Mouse (Mus musculus): ENCODE results near the gene Fam166a.

Gene Fam166a

DNA sequence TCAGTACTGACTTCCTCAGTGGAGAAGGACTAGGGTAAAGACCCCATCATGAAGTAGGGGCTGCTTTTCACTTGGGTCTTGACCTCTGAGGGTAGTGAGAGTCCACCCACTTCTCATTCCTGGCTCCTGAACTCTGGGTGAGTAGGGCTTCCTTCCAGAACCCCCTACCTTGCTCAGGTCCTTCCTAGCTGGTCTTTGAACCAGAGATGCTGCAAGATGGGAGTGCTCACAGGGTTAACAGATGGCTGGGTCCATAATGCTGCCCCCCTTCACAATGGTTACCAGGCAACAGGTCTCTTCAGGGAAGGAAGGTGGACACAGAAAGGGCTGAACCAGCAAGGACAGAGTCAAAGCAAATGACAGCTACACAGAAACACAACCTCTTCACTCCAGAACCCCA lies at the start of gene Fam166a:
Gene Fam166a, plus strand, starts transcription at position 301 of the 400 bp plus-strand sequence.
- DNase-seq (ENCODE audit: extremely low read depth, insufficient read length, low spot score) = no peak

DNA sequence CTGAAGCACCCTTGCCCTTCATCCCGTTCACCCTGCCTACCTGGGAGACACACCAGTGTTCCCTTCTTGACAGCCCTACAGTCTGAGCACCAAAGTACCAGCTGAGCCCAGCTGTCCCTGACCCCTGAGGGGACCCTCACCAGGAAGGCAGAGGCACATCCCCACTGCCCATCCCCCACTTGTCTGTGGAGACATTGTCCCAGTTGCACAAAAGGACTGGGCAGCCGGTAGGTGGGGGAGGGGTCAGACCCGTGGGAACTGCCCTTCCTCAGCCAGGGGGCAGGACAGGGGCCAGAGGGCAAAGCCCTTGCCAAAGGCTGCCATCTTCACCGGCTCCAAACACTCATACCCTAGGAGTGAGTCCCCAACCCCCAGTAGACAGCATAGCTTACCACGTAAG lies 48.8 kb upstream of the Fam166a start:
- no peak for DNase-seq (ENCODE audit: extremely low read depth, insufficient read length, low spot score)

DNA sequence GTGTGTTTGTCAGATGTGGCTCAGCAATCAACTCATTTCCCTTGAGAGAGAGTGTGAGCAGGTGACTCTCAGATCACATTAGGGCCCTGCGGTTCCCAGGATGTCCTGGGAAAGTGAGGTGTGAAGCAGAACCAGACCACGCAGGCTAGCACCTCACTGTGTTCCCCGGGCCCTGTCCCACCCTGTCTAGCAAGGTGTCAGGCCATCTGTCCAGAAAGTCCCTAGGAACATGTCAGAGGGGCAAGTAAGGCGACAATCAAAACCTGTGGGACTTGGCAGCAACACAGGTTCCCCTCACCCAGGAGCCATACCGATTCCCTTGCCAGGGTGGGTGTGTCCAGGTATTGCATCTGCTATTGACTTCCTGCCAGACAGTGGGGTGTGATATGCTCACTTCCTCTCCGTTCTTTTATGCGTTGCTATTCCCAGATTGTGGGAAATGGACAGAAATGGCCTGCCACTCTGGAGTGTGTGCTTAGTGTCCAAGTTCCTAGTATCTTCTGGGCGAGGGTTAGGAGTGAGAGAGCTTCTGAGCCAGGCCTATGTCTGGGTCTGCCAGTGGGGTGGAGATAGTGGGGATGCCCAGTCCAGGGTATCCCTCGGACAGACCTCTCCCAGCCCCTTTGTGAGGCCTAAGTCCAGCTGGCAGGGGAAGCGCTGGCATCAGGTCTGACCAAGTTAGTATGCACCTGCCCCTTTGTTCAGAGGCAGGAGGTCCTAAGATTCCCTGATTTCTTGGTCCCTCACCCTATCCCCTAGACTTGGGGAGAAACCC lies 48.0 kb upstream of the Fam166a start:
- no peak for DNase-seq (ENCODE audit: extremely low read depth, insufficient read length, low spot score)

DNA sequence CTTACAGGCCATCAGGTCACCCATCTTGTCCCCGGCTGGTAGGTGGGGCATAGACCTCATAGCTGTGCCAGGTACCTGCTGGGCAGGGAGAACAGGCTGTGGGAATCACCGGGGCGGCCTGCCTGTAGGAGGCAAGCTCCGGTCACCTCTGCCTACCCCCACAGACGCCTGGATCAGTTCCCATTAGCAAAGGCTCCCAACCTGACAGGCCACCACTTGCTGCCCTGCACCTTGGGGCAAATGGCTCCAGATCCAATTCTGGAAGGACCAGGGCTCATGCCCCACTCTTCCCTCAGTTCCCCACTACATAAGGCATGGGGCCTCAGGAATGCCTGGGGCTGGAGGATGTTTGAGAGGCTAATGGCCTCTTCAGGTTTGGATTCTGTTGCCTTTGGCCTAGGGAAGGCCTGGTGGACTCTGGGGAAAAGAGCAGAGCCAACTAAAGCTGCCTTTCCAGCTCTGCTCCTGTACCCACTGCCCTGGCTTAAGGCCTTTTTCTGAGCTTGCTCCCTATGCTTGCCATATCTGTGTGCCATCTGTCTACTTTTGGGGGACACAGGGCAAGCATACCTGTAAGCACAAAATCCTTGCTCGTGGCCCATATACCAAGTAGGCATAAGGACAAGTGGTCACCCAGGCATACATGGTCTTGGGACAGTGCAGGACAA lies 47.3 kb upstream of the Fam166a start:
- no peak for DNase-seq (ENCODE audit: extremely low read depth, insufficient read length, low spot score)

DNA sequence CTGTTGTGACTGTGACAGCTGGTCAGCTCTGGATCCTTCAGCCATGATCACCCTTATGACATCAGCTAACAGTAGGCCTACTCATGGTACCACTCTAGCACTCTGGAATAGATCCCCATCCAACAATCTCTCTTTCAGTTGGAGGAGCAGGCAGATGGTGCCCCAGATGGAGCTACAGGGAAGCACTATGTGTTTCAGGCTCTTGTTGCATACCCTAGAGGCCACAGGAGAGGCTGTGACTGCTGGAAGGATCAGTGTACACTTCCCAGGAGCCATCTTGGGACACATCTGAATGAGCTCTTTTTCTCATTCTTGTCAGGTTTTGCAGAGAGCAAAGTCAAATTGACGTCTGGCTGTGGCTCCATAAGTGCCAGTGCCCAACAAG lies 46.8 kb upstream of the Fam166a start:
- no peak for DNase-seq (ENCODE audit: extremely low read depth, insufficient read length, low spot score)

DNA sequence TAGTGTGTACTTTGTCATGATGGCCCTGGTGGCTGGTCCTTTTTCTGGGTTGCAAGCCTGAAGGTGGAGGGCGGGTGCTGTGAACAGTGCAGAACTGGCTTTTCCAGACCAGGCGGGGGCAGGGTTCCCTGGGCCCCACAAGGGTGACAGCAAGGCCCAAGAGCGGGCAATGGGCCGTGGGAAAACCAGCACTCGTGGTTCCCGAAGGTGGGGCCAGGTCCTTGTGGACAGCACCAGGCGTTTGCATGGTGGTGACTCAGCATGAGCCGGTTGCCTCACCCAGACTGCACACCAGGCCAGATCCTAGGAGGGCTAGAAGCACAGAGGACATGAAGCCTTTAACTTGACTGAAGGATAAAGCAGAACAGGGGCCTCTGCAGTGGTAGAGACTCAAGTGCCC lies 45.9 kb upstream of the Fam166a start:
- DNase-seq (ENCODE audit: extremely low read depth, insufficient read length, low spot score) = peak; percentile 80

DNA sequence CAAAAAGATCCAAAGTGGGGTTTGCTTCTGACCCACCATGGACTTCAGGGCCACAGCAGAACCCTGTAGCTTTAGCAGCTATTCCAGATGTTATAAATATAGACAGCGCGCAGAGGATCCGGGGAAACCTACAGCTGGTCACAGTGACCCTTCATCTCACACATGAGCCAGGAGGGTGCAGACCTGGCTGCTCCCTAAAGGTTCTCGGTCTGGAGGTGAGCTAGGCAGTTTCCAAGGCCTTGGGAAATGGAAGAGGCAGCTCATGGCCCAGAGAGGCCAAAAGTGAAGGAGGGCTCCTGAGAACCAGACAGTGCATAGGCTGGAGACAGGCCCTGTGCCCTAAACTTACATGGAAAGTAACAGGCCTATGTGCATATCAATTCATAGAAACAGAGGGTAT lies 44.7 kb upstream of the Fam166a start:
- DNase-seq (ENCODE audit: extremely low read depth, insufficient read length, low spot score) = no peak

DNA sequence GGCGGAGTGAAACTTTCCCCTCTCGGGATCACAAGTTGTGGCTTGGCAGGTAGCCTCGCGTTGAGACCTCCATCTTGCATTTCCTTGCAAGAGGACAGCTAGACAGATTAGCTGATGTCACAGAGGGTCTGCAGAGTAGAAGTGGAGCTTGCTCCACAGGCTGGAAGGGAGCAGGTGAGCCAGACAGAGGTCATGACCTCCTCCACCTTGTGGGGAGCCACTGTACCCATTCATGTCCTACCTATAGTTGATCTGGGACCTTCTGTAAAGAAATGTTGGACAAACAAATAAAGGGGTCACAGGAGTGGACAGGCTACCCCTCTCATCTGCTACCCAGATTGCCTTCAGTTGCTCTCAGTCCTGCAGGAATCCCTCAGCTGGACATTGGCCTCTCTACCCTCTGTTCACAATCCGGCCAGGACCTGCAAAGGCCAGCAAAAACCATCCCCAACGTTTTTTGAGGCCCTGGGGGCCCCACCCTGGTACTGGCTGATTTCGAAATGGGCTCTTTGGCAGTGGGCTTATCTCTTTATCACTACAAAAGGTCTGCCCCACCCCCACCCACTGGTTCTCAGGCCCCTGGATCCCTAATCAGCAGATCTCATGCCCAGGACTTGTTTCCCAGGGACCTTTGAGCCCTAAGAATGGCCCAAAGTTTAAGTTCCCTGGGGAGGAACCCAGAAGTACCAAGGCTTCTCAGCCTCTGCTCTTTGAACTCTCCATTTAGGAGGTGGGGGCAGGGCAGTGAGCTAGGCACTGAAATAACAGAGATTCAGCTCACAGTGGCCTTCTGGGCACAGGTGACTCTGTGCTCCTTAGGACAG lies 43.5 kb upstream of the Fam166a start:
- no peak for DNase-seq (ENCODE audit: extremely low read depth, insufficient read length, low spot score)

DNA sequence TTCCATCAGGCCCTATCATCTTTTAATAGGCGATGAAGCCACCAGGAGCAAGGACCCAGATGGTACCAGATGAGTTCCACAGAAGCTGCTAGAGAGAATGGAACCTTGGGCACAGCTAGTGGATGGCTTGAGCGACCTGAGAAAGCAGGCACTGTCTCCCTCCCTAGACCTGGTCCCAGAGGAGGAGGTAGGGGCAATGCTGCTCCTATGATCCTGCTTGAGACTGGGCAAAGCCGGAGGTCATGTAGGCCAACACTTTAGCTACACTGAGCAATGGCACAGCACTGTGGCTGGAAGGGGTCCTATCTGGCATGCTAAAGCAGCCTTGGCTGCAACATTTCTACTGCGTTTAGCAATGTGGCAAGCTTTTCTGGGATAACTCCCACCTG lies 42.9 kb upstream of the Fam166a start:
- no peak for DNase-seq (ENCODE audit: extremely low read depth, insufficient read length, low spot score)

DNA sequence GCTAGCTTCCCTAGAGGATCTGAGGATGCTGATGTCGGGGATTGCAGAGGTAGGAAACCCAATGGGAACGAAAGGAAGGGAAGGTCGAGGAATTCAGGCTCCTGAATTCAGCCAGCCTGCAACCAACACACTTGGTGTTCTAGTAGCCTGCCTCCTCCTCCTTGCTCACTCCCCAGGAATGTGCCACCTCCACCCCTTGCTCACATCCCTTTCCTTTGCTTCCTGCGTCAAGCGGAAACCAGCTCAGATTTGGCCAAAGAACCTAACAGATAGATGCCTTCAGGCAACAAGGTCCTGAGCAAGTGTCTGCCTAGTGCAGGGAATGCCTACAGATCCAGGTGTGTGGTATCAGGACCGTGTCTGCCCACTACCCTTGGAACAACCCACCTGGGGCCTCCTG lies 42.0 kb upstream of the Fam166a start:
- DNase-seq (ENCODE audit: extremely low read depth, insufficient read length, low spot score) = peak; percentile 63

DNA sequence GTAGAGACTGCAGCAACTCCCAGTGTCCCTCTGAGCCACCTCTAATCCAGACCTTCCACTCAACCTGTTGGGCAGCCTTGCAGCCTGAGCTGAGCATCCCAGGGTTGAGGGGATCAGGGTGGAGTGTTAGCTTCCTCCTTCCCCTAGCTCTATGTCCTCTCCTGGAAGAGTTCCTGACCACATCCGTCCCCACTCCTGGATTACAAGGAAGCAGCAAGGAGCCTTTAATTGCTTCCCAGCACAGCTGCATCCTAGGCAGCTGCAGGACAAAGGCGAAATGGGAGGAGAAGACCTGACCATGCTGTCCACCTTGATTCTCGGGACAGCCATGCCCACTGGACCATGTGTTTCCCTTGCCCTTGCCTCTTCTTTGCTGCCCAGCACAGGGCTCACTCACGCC lies 41.5 kb upstream of the Fam166a start:
- DNase-seq (ENCODE audit: extremely low read depth, insufficient read length, low spot score) = no peak

DNA sequence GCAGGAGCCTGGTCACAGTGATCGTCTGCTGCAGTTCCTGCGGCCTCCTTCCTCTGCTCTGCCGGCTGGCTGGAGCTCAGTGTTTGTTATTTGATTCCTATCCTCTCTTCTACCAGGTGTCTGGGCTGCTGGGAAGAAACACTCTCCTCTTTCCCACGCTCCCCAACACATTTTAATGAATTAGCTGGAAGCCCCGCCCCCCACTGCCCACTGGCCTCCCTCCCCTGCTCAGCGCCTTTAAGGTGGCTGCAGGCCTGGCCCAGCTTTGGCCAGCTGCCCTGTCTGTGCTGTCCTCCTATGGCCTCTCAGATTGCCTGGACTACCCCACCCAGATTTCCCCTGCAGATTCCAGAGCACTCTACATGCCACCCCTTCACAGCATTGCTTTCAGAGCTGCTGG lies 40.9 kb upstream of the Fam166a start:
- DNase-seq (ENCODE audit: extremely low read depth, insufficient read length, low spot score) = peak; percentile 22

DNA sequence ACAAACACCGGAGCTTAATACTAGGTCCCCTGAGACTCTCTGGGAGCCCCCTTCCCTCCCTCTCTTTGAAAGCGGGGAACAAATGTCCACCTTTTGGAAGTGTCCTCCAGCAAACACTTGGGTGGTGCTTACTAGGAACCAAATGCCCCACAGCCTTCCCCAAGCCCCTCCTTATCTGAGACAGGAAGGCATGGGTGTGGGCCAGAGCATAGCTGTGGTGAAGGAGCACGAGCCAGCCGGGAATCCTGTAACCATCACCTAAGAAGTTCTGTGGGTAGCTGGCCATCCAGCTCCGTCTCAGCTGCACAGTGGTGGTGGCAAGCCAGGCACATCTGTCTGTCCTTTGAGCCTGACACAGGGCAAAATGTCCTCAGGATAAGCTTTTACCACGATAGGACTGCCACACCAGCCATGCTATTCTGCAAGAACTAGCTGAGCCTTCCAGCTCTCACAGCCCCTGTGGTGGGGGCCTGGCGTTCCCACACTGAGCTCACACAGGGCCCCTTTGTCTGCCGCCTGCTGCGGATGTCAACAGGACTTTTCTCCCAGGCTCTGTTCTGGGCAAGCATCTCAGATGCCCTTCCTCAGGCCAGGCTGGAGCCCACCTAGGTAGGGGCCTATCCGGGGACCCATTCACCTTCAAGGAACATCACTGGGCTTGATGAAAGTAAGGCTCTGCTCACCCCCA lies 40.1 kb upstream of the Fam166a start:
- DNase-seq (ENCODE audit: extremely low read depth, insufficient read length, low spot score) = no peak

DNA sequence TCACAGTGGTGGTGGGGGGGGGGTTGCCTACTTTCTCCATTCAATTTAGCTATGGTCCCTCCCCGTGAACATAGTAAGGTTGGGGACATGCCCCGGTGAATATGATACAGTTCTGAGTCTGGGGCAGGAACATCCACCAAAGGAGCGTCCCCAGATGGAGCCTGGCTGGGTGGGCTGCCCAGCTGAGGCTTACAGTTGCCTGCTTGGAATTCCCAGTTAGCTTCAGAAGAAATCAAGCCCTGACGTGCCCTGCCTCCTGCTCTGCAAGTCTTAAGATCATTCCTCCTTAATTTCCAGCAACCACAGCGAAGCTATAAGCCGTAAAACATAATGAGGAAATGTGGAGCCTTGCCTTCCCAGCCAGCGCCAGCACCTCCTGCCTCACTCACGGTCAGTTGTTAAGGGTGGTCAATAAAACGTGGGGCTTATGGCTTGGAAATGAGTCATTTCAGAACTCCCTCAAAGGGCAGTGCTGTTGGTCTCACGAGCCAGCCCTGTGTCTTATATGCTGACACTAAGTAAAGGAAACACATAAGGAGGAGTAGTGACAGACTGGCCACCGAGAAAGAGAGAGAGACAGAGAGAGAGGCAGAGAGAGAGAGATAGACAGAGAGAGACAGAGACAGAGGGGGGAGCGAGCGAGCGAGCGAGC lies 38.9 kb upstream of the Fam166a start:
- DNase-seq (ENCODE audit: extremely low read depth, insufficient read length, low spot score) = no peak

DNA sequence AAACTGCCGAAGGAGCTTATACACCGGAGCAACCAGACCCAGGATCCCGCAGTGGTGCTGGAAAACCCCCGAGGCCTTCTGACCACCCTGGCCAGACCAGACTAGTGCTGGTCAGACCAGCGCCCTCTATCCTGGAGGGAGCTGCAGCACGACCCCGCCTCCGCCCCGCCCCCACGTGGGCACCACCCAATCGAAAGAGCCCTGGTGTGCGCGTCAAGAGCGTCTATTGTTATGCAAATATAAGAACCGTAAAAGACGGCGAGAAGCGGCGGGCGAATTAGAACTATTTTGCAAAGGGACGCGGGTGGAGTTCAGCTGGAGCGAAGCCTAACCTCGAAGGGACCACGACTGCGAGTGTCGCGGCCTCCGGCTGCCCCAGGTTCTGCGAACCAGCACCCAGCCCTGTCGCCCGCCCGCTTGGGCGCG lies 38.1 kb upstream of the Fam166a start, which contains the start of gene Nrarp:
Gene Nrarp, plus strand, starts transcription at position 281 of the 426 bp plus-strand sequence.
- no peak for DNase-seq (ENCODE audit: extremely low read depth, insufficient read length, low spot score)

DNA sequence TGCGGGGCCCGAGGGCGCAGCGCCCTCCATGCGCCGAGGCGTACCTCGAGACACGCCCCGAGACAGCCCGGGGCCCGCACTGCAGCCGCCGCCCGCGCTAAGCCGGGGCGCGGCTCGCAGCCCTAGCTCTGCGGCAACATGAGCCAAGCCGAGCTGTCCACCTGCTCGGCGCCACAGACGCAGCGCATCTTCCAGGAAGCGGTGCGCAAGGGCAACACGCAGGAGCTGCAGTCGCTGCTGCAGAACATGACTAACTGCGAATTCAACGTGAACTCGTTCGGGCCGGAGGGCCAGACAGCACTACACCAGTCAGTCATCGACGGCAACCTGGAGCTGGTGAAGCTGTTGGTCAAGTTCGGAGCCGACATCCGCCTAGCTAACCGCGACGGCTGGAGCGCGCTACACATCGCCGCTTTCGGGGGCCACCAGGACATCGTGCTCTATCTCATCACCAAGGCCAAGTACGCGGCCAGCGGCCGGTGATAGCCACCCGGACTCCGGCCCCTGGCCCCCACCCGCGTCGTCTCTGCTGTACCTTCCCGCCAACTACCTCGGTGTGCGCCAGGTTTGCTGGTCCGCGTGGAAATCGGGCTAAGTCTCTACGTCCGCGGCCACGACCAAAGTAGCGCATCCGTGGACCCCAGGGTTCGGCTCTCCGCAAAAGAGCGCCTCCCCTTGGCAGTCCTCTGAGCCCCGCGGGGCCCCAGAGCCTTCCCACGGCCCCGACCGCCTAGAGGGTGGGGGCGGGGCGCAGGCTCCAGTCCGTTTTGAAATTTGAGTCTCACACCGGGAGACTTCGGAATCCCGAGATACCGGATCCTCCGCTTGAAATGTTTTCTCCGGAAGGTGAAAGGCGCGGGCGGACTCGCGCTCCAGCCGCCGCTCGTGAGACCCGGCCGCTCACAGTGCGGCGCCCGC lies 37.3 kb upstream of the Fam166a start:
- DNase-seq (ENCODE audit: extremely low read depth, insufficient read length, low spot score) = no peak

DNA sequence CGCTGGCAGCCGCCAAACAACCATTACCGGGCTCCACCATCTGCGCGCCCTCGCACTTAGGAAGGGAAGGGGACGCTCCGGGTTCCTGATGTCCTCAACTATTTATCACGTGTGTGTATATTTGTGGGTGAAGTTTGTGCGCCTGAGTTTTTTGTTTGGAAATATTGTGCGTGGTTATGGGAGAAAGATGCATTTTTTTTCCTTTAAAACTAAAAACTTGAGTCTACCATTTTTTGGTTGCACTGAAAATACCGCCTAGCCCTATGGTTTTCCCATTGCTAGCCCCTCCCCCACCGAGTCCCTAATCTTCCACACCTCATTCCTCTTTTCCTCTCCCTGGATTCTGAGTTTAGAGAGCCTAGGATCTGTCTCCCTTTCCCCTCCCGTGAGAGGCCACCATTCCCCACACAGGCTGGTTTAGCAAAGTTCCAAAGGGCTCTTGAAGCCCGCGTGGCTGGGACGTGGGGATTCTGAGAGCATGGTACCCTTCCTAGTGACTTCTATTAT lies 36.6 kb upstream of the Fam166a start:
- no peak for DNase-seq (ENCODE audit: extremely low read depth, insufficient read length, low spot score)

DNA sequence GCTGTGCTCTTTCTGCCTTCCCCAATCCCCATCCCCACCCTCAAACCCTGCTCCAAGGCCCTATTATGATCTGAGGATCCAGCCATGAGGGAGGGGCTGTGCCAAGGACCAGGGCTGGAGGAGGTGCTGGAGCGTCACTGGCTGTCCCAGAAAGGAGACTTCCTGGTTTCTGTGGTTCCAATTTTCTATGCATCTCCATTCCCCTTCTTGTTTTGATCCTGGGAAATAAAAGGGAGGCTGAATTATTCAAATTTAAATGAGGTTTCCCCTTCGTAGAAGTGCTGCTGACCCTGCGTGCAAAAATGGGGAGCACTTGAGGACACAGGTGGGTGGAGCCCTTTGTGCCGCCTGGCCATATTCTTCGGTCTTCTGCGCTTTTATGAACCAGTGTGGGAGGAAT lies 35.9 kb upstream of the Fam166a start:
- no peak for DNase-seq (ENCODE audit: extremely low read depth, insufficient read length, low spot score)

DNA sequence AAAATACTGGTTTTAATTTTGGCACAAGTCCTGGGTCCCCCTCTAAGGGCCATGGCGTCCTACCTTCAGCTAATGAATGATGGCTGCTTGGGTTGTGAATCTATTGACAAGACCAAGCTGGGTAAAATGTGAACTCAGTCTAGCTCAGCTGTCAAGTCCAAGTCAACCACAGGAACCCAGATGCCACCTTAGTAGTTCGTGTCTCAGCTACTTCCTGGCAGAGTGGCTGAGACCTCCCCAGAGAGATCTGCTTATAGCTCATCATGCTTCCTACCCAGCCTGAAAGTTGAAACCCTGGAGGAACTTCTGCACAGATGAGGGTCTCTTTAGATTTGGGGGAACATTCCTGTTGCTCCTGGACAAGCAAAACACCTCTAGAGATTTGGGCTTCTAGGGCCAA lies 35.2 kb upstream of the Fam166a start:
- DNase-seq (ENCODE audit: extremely low read depth, insufficient read length, low spot score) = no peak

Measured in 3134 (cell line).